Mouse (Mus musculus) liver, embryonic 14 days (tissue): ENCODE data around the gene Sh3bgrl. TPM values are rescaled to one million over a fixed set of nuclear protein-coding genes. Genes with fewer than 3 reads are reported as not detected.

Source experiments
- polyA plus RNA-seq: library from polyadenylated mRNA; depleted of rRNA; stranded (reverse); fragments of >200 nt; gene quantifications from 2 replicates; pipeline ENCODE4 v1.2.3, GENCODE M21; 2012; rRNA removed

The Sh3bgrl gene
- polyA plus RNA-seq = 29.3 and 34.7 TPM in 2 replicates

DNA sequence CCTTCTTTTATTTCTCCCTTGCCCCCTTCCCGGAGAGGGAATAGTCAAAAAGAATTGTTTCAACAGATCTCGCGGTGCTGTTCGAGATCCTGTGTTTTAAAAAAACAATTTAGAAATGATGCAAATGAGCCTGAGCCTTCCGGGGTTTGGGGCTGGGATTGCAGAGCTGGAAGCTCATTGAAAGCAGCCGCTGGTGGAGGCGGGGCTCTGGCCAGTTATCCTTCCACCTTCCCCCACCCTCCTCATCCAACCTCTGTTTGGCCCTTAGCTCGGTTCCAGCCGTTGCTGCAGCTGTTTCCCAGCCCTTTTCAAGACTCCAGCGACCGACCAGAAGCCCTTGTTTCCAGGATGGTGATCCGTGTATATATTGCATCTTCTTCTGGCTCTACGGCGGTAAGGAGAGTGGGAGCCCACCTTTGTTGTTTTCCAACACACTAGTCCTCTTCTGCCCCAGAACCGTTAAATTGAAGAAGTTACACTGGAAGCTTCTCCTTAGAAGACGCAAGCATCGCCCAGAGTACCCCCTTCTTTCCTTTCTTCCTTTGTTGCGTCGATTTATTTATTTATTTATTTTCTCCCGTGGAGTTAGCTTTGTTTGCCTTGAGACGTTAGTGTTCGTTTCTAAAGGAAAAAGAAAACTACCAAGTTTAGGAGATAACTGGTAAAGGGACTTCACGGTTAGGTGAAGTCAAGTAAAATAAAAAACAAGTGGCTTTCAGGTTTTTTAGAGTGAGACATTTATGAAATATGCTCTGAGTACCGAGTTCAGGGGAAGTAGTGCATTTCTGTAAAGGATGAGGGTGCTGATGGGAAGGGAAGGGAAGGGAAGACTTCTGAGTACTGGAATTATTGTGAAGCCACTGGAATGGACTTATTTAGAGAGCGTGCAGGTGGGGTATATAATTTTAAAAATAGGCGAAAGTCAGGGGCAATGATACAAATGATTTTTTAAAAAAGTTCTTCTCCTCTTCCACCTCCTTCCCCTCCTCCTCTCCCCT is at the start of gene Sh3bgrl:
TSS of gene Sh3bgrl (plus strand) at position 121 of the 998 bp plus-strand sequence.

DNA sequence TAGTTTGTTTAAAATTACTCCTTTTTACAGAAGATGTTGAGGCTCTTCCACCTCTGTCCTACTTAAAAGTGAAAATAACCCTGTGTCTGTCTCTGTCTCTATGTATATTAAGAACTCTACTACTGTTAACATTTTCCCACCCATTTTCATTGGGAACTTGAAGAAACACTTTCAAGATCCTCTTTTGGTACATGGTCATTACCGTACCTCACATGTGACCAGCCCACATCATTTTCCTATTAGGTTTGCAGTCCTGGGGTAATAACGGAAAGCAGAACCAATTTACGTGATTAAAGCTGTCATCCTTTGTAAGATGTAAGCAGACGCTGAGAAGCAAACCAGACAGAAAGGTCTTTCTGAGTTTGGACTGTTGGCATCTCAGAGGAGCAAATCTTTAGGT is 101.3 kb downstream of the Sh3bgrl start, which contains the start of gene Gm6377:
TSS of gene Gm6377 (plus strand) at position 289 of the 400 bp plus-strand sequence.

Other genes starting within 250 kb of the Sh3bgrl start
- gene Hmgn5, start 82.0 kb upstream of the Sh3bgrl start, polyA plus RNA-seq = 22.9 and 29.5 TPM in 2 replicates
- 0.26 and 0.37 TPM in 2 replicates for gene Gm6377, start 101.4 kb downstream of the Sh3bgrl start, polyA plus RNA-seq